Mouse (Mus musculus) forebrain, postnatal 0 days (tissue): ENCODE measurements around the gene Dcun1d1. TPM values are rescaled to one million over a fixed set of nuclear protein-coding genes. Genes with fewer than 3 reads are reported as not detected.

Source experiments
- ATAC-seq: fragments of 200-750 bp; cut with Nextera tagmentation; 2 replicates; pipeline ENCODE4 v1.8.0; 2017; ENCODE audit warnings: mild to moderate bottlenecking, moderate library complexity
- DNase-seq: peaks from one replicate; pipeline ENCODE4 v3.0.0-alpha.2; 2015
- H3K27ac ChIP-seq: fragments of 300-500 bp; sonication (generic); 2 replicates; pipeline ENCODE4 v1.5.1; 2014; ENCODE audit warnings: low read depth, mild to moderate bottlenecking, antibody characterized with exemption, low read length, moderate library complexity, mixed read lengths
- H3K27me3 ChIP-seq: fragments of 300-500 bp; sonication (generic); 2 replicates; pipeline ENCODE4 v1.6.1; 2014; ENCODE audit warnings: mild to moderate bottlenecking, low read length, mixed read lengths; ENCODE audit not compliant: insufficient read depth
- H3K36me3 ChIP-seq: fragments of 300-500 bp; sonication (generic); 2 replicates; pipeline ENCODE4 v1.6.1; 2014; ENCODE audit warnings: mild to moderate bottlenecking, moderate library complexity; ENCODE audit not compliant: insufficient read depth
- H3K4me1 ChIP-seq: fragments of 300-500 bp; sonication (generic); 2 replicates; pipeline ENCODE4 v1.6.1; 2014; ENCODE audit warnings: antibody characterized with exemption; ENCODE audit not compliant: insufficient read depth
- H3K4me2 ChIP-seq: fragments of 300-500 bp; sonication (generic); 2 replicates; pipeline ENCODE4 v1.6.1; 2014; ENCODE audit warnings: low read depth, mild to moderate bottlenecking, moderate library complexity
- H3K4me3 ChIP-seq: fragments of 300-500 bp; sonication (generic); 2 replicates; pipeline ENCODE4 v1.5.1; 2014; ENCODE audit warnings: low read depth, low read length, mixed read lengths
- H3K9ac ChIP-seq: fragments of 300-500 bp; sonication (generic); 2 replicates; pipeline ENCODE4 v1.6.1; 2014; ENCODE audit warnings: mild to moderate bottlenecking
- H3K9me3 ChIP-seq: fragments of 300-500 bp; sonication (generic); 2 replicates; pipeline ENCODE4 v1.6.1; 2016; ENCODE audit warnings: low read length
- CTCF ChIP-seq: sonication (generic); IDR thresholded peaks from 2 replicates; pipeline ENCODE4 v1.5.1; 2016; ENCODE audit warnings: antibody characterized with exemption, control low read depth, low read depth
- WGBS: fragments of 180-500 bp; shearing (Covaris S2); extraction: QIAGEN DNeasy Blood & Tissue Kit; methylation state at CpG from one replicate; pipeline ENCODE4 v1.1.7; 2014; 5-methylcytosine and 5-hydroxymethylcytosine counted together
- polyA plus RNA-seq: library from polyadenylated mRNA; unstranded; fragments of >200 nt; fragmentation: Nextera tagmentation; extraction: Ambion mirVana; gene quantifications from 2 replicates; pipeline ENCODE4 v1.2.1, GENCODE M21; 2015
- total RNA-seq: library from RNA; depleted of rRNA; stranded (reverse); fragments of >200 nt; gene quantifications from 2 replicates; pipeline ENCODE4 v1.2.3, GENCODE M21; 2014

The Dcun1d1 gene
- total and polyA plus RNA-seq, 2 experiments from 2014 or later, result 82.8 to 125 TPM

DNA sequence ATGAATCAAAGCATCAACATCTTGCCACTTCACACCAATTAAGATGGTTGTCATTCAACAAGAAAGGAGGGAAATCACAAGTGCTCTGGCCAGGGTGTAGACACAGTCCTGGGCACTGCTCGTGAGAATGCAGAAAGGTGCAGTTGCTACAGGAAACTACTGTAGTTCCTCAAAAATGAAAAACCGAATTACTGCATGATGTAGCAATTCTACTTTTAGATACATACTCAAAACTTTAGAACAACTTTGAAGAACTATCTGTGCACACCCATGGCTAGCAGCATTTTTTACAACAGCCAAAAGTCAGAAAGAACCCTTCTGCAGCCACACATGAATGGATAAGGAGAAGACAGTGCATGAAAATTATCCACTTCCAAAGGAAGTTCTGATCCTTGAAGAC is 29.2 kb upstream of the Dcun1d1 start:
- Histone ChIP-seq H3K27ac (no peak overlapping the region), H3K9me3 (no peaks in the 10 kb centered on the region), H3K27me3 (no peaks in the 10 kb centered on the region), H3K4me2 (no peak overlapping the region), H3K4me3 (no peak overlapping the region), H3K9ac (no peak overlapping the region), H3K36me3 (peaks cover 24% of the 10 kb centered on the region), H3K4me1 (no peaks in the 10 kb centered on the region)
- ATAC-seq, result no peak
- TF ChIP-seq CTCF, result no peak
- 88% methylated on average over 2 of the region's 2 CpGs for WGBS
- no peak for DNase-seq

DNA sequence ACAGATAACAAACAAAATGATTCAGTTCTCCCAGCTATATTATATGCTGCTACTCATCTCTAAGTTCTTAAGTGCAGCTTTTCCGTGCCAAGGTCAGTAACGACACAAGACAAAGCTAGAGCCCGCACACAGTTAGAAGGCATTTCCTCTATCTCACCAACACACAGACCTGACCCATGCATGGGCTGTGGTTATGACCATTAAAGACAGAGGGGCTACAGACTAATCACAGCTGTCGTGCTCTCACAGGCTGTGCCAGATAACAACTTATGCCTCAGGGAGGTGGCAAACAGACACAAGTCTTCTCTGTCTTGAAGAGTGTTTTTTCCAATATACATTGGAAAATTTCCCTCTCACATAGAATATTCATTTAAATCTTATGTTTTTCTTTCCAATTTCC is 27.7 kb upstream of the Dcun1d1 start:
- H3K36me3 ChIP-seq, result peaks cover 30% of the 10 kb centered on the region
- no peak overlapping the region for H3K4me2 ChIP-seq
- no peaks in the 10 kb centered on the region for H3K4me1 ChIP-seq
- H3K9ac ChIP-seq, result no peak overlapping the region
- TF ChIP-seq CTCF, result no peak
- ATAC-seq (no peak), DNase-seq (no peak)
- 91% methylated on average over 4 of the region's 4 CpGs for WGBS
- H3K27ac ChIP-seq, result no peak overlapping the region
- H3K27me3 ChIP-seq, result no peaks in the 10 kb centered on the region
- H3K4me3 ChIP-seq, result no peak overlapping the region
- H3K9me3 ChIP-seq, result no peaks in the 10 kb centered on the region

DNA sequence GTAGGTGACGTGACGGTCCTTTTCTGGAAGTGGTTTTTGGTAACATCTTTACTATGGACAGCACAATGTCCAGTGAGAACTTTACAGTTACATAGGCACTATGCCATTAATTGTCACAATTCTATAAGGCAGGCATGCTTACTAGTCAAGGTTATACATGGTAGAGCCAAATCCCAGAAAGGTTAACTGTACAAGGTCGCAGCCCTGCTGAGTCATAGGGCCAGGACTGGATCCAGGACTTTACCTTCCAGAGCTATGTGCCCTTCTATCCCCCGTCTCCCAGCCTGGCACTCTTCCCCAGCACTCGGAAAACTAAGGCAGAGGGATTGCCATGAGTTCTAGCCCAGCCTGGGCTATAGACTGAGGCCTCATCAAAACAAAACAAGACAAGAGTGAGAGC is 26.7 kb upstream of the Dcun1d1 start:
- DNase-seq (no peak), ATAC-seq (no peak)
- peaks cover 27% of the 10 kb centered on the region for H3K36me3 ChIP-seq
- WGBS, result 94% methylated on average over 5 of the region's 5 CpGs
- no peak overlapping the region for H3K9ac ChIP-seq
- H3K9me3 ChIP-seq, result no peaks in the 10 kb centered on the region
- no peak overlapping the region for H3K4me2 ChIP-seq
- no peaks in the 10 kb centered on the region for H3K4me1 ChIP-seq
- H3K27me3 ChIP-seq, result no peaks in the 10 kb centered on the region
- no peak overlapping the region for H3K4me3 ChIP-seq
- H3K27ac ChIP-seq, result no peak overlapping the region
- TF ChIP-seq CTCF, result no peak

DNA sequence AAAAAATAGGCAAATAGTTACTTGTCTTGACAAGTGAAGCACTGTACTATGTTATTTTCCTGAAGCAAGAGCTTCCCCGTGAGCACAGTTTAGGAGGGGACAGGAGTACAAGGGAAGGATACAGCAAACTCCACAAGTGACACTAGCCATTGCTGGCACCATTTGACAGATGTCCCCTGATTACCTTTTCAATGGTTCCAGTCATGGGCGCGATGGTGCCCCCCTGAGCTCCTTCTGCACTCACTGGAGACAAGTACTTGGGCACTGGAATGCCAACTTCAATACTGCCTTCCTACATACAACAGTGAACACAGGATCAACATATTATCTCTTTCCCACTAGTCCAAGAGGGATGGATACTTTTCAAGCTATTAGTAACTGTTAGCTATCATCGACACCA is 26.2 kb upstream of the Dcun1d1 start:
- no peaks in the 10 kb centered on the region for H3K27me3 ChIP-seq
- H3K4me3 ChIP-seq, result no peak overlapping the region
- H3K4me1 ChIP-seq, result no peaks in the 10 kb centered on the region
- no peak overlapping the region for H3K27ac ChIP-seq
- no peak for TF ChIP-seq CTCF
- ATAC-seq, result no peak
- H3K9me3 ChIP-seq, result no peaks in the 10 kb centered on the region
- DNase-seq, result no peak
- 93% methylated on average over 4 of the region's 4 CpGs for WGBS
- H3K4me2 ChIP-seq, result no peak overlapping the region
- H3K9ac ChIP-seq, result no peak overlapping the region
- peaks cover 25% of the 10 kb centered on the region for H3K36me3 ChIP-seq

DNA sequence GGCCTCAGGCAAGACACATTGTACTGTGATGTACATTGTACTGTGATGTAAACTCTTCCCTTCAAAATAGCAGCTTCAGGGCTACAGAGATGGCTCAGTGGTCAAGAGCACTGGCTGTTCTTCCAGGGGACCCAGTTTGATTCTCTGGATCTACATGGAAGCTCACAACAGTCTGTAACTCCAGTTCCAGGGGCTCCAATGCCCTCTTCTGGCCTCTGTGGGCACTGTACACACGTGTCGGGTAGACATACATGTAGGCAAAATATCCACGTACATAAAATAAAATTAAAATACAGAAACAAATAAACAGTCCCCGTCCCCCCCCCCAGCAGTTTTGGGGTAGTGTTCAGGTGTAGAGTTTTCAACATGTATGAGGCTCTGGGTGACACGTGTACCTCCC is 25.7 kb upstream of the Dcun1d1 start:
- Histone ChIP-seq H3K4me1 (no peaks in the 10 kb centered on the region), H3K27ac (no peak overlapping the region), H3K4me3 (no peak overlapping the region), H3K9ac (no peak overlapping the region), H3K36me3 (peaks cover 25% of the 10 kb centered on the region), H3K4me2 (no peak overlapping the region), H3K27me3 (no peaks in the 10 kb centered on the region), H3K9me3 (no peaks in the 10 kb centered on the region)
- no peak for DNase-seq
- WGBS, result 90% methylated on average over 5 of the region's 5 CpGs
- no peak for TF ChIP-seq CTCF
- no peak for ATAC-seq

DNA sequence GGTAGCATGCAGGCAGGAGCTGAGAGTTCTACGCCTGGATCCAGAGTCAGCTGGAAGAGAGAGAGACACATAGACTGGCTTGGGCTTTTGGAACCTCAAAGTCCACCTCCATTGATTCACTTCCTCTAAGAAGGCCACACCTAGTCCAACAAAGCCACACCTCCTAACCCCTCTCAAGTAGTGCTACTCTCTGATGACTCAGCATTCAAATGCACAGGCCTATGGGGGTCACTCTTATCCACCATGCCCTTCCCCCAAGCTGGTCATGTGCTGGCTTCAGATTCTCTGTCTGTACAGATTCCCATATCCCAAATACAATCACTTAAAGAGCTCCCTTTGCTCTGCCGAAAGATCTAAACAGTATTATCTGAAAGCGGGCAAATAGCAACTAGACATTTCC is 20.0 kb upstream of the Dcun1d1 start:
- H3K9ac ChIP-seq, result no peak overlapping the region
- no peak overlapping the region for H3K4me2 ChIP-seq
- WGBS, result 93% methylated on average over 3 of the region's 3 CpGs
- H3K4me1 ChIP-seq, result no peaks in the 10 kb centered on the region
- DNase-seq (no peak), ATAC-seq (no peak)
- peaks cover 10% of the 10 kb centered on the region; the same call in 1 of the 2 replicates for H3K36me3 ChIP-seq
- no peaks in the 10 kb centered on the region for H3K27me3 ChIP-seq
- no peak overlapping the region for H3K4me3 ChIP-seq
- TF ChIP-seq CTCF, result no peak
- no peak overlapping the region for H3K27ac ChIP-seq
- H3K9me3 ChIP-seq, result no peaks in the 10 kb centered on the region

DNA sequence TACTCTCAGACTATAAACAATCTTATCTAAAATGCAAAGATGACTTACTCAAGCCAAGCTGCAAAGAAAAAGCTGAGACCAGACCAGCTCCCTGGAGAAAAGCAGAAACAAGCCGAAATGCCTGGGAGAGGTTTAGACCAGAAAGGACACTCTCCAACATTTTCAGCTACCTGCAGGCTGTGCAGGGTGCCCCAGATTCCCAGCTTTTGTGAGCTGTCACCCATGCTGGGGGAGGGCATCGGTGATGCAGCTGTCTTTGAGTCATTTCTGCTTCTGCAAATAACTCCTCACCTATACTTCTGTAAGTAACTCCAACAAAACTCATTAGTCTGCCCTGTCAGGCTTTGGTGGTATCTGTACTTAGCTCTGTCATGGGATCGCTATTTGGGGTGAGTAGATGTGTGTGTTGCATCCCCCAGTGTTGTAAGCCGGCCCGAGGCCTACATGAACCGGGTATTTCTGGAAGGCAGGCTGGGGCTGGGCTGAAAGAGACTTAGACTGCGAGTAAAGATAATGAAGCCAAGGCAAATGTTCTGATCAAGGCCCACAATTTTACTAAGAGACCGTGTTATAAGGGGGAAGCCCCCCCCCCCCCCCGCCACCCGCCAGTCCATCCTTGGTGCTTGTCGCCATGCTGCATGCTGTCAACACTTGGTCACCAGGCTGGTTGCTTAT is 17.8 kb upstream of the Dcun1d1 start:
- ATAC-seq (no peak), DNase-seq (no peak)
- Histone ChIP-seq H3K9ac (no peak overlapping the region), H3K4me3 (no peak overlapping the region), H3K4me2 (no peak overlapping the region), H3K36me3 (no peaks in the 10 kb centered on the region; the same call in 1 of the 2 replicates), H3K27me3 (no peaks in the 10 kb centered on the region), H3K9me3 (no peaks in the 10 kb centered on the region), H3K27ac (no peak overlapping the region), H3K4me1 (no peaks in the 10 kb centered on the region)
- 92% methylated on average over 11 of the region's 11 CpGs for WGBS
- no peak for TF ChIP-seq CTCF
